Mouse (Mus musculus): ENCODE measurements at regions not wholly inside any gene's neighbourhood (a gene's known extent, or its start where the extent isn't known, plus 50 kb on each side); places are given as distances from the start of the nearest gene placed in this dataset.
A peak's percentile ranks its signal among the peaks of the same experiment; 100 is the strongest.

DNA sequence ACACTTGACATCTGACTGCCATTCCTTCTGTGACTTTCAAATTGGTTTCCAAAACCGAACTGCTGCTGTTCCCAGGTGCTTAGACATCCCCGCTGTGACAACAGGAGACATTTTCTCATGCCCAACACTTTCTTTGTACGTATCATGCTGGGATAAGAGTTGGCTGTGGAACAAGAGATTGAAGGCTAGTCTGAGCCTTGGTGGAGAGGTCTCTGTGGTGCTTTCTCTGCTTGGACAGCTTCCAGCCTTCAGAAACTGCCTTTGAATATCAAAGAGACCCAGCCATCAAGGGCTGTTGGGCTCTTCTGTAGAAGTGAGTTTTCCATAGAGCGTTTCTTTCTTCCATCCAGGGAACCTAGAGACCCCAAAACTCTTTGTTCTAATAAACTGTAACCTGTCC is 144.8 kb upstream of the Tmtc1 start:
- H3K4me1 ChIP-seq (replicated peaks; ENCODE audit: control insufficient read depth, insufficient read depth, low read length): no peaks in the 10 kb centered on the region
- ATAC-seq (ENCODE audit: low FRiP score) (no peak), DNase-seq (ENCODE audit: low spot score) (no peak)
- no peak overlapping the region for H3K9ac ChIP-seq (ENCODE audit: low read depth, low read length)
- no peaks in the 10 kb centered on the region for H3K27me3 ChIP-seq (ENCODE audit: control insufficient read depth, insufficient read depth, low read length)
- H3K36me3 ChIP-seq (ENCODE audit: control insufficient read depth, insufficient read depth, low read length): no peaks in the 10 kb centered on the region
- H3K4me3 ChIP-seq (ENCODE audit: low read depth, low read length): no peak overlapping the region
- no peak overlapping the region for H3K4me2 ChIP-seq (replicated peaks; ENCODE audit: low read depth, low read length)
- WGBS: 78% methylated on average over 4 of the region's 4 CpGs
- no peak overlapping the region for H3K27ac ChIP-seq (ENCODE audit: low read depth, low read length)
- no peaks in the 10 kb centered on the region for H3K9me3 ChIP-seq (ENCODE audit: control insufficient read depth, low read length)

DNA sequence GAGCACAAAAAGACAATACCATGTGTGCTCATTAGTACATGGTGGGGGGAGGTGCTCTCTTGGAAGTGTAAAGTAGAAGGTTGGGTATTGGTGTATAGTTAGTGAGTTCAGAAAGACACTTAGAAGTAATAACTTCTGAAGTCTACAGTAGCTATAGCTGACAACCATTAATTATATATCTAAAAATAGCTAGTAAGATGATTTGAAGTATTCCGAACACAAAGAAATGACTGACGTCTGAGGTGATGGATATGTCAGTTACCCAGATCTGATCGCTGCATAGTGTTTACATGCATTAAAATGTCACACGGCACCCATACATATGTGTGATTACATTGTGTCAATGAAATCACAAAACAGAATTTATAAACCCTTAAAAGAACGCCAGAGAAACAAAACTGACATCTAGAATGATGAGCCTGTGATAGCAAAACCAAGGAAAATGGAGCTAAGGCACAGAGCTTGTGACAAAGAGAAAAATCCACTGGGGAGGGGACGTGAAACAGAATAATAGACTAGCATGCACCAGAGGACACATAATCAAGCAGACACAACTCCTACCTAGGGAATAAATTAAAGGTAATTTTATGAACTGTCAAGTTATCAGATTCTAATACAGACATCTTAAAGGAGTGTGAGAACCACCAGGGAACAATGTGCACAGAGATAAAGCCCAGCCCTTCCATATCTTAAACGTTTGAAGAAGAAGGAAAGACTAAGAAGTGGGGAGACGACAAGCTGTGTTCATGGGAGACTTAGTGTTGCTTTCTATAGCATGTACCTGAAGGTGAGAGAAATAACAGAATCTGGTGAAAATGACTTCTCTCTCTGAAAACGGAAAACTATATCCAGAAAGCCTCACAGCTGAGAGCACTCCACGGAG is 142.5 kb upstream of the Tmtc1 start:
- Histone ChIP-seq H3K9me3 (ENCODE audit: control insufficient read depth, low read length) (no peaks in the 10 kb centered on the region), H3K27ac (ENCODE audit: low read depth, low read length) (no peak overlapping the region), H3K4me3 (ENCODE audit: low read depth, low read length) (no peak overlapping the region), H3K36me3 (ENCODE audit: control insufficient read depth, insufficient read depth, low read length) (no peaks in the 10 kb centered on the region), H3K9ac (ENCODE audit: low read depth, low read length) (no peak overlapping the region), H3K4me1 (replicated peaks; ENCODE audit: control insufficient read depth, insufficient read depth, low read length) (no peaks in the 10 kb centered on the region), H3K27me3 (ENCODE audit: control insufficient read depth, insufficient read depth, low read length) (no peaks in the 10 kb centered on the region), H3K4me2 (replicated peaks; ENCODE audit: low read depth, low read length) (no peak overlapping the region)
- 82% methylated on average over 10 of the region's 10 CpGs for WGBS
- no peak for DNase-seq (ENCODE audit: low spot score)
- ATAC-seq (ENCODE audit: low FRiP score): no peak

DNA sequence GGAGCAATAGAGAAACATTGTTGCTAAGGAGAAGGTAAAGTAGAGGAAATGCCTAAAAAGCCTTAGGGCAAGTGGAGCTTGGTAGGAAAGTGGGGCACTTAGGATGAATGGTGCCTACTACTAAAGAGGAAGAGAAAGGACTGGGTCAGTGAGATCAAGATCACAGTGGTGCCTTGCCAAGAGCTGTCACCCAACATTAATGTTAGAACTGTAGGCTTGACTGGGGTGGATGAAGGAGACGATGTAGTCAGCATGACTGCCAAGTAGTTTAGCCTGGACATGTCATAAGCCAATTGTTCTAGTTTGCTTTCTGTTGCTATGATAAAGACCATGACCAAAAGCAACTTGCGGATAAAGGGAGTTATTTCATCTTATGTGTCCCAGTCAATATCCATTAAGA is 139.9 kb upstream of the Tmtc1 start:
- ATAC-seq (ENCODE audit: low FRiP score): no peak
- H3K9ac ChIP-seq (ENCODE audit: low read depth, low read length): no peak overlapping the region
- no peaks in the 10 kb centered on the region for H3K36me3 ChIP-seq (ENCODE audit: control insufficient read depth, insufficient read depth, low read length)
- no peaks in the 10 kb centered on the region for H3K27me3 ChIP-seq (ENCODE audit: control insufficient read depth, insufficient read depth, low read length)
- no peak overlapping the region for H3K4me2 ChIP-seq (replicated peaks; ENCODE audit: low read depth, low read length)
- DNase-seq (ENCODE audit: low spot score): no peak
- H3K9me3 ChIP-seq (ENCODE audit: control insufficient read depth, low read length): no peaks in the 10 kb centered on the region
- no peak overlapping the region for H3K4me3 ChIP-seq (ENCODE audit: low read depth, low read length)
- no peak overlapping the region for H3K27ac ChIP-seq (ENCODE audit: low read depth, low read length)
- WGBS: 90% methylated on average over 2 of the region's 2 CpGs
- H3K4me1 ChIP-seq (replicated peaks; ENCODE audit: control insufficient read depth, insufficient read depth, low read length): no peaks in the 10 kb centered on the region

DNA sequence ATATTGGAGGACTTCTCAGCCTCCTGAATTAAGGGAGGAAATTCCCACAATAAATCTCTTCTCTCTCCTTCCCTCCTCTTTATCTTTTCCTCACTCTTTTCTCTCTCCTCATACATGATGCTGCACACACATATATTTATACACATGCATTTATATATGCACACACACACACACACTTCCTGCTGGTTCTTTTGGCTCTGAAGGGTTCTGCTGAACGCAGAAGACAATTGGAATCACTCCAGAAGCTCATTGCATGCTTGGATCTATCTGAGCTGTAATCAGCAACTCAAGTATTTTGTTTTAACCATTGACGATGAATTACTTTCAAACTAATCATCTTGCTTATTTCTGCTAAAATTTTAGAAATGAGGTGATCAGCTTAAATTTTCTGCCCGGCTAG is 134.1 kb upstream of the Tmtc1 start:
- Histone ChIP-seq H3K27ac (ENCODE audit: low read depth, low read length) (no peak overlapping the region), H3K4me2 (replicated peaks; ENCODE audit: low read depth, low read length) (no peak overlapping the region), H3K27me3 (ENCODE audit: control insufficient read depth, insufficient read depth, low read length) (no peaks in the 10 kb centered on the region), H3K4me1 (replicated peaks; ENCODE audit: control insufficient read depth, insufficient read depth, low read length) (no peaks in the 10 kb centered on the region), H3K9ac (ENCODE audit: low read depth, low read length) (no peak overlapping the region), H3K9me3 (ENCODE audit: control insufficient read depth, low read length) (no peaks in the 10 kb centered on the region), H3K36me3 (ENCODE audit: control insufficient read depth, insufficient read depth, low read length) (no peaks in the 10 kb centered on the region), H3K4me3 (ENCODE audit: low read depth, low read length) (no peak overlapping the region)
- DNase-seq (ENCODE audit: low spot score) (no peak), ATAC-seq (ENCODE audit: low FRiP score) (no peak)
- WGBS: 89% methylated on average over 3 of the region's 3 CpGs

DNA sequence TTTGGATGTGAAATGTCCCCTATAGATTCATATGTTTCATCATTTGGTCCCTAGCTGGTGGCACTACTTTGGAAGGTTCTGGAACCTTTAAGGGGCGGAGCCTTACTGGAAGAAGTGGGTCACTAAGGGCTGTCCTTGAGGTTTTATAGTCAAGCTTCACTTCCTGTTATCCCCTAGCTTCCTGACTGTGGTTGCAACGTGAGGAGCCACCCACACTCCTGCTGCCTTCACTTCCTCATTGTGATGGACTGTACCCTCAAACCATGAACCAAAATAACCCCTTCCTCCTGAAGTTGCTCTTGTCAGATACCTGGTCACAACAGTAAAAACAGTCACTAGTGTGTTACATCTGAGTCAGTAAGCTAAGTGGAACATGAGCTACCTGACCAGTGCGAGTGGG is 133.5 kb upstream of the Tmtc1 start:
- Histone ChIP-seq H3K36me3 (ENCODE audit: control insufficient read depth, insufficient read depth, low read length) (no peaks in the 10 kb centered on the region), H3K27ac (ENCODE audit: low read depth, low read length) (no peak overlapping the region), H3K4me3 (ENCODE audit: low read depth, low read length) (no peak overlapping the region), H3K9ac (ENCODE audit: low read depth, low read length) (no peak overlapping the region), H3K4me1 (replicated peaks; ENCODE audit: control insufficient read depth, insufficient read depth, low read length) (no peaks in the 10 kb centered on the region), H3K4me2 (replicated peaks; ENCODE audit: low read depth, low read length) (no peak overlapping the region), H3K9me3 (ENCODE audit: control insufficient read depth, low read length) (no peaks in the 10 kb centered on the region), H3K27me3 (ENCODE audit: control insufficient read depth, insufficient read depth, low read length) (no peaks in the 10 kb centered on the region)
- no peak for ATAC-seq (ENCODE audit: low FRiP score)
- DNase-seq (ENCODE audit: low spot score): no peak
- WGBS: 84% methylated on average over 3 of the region's 3 CpGs

DNA sequence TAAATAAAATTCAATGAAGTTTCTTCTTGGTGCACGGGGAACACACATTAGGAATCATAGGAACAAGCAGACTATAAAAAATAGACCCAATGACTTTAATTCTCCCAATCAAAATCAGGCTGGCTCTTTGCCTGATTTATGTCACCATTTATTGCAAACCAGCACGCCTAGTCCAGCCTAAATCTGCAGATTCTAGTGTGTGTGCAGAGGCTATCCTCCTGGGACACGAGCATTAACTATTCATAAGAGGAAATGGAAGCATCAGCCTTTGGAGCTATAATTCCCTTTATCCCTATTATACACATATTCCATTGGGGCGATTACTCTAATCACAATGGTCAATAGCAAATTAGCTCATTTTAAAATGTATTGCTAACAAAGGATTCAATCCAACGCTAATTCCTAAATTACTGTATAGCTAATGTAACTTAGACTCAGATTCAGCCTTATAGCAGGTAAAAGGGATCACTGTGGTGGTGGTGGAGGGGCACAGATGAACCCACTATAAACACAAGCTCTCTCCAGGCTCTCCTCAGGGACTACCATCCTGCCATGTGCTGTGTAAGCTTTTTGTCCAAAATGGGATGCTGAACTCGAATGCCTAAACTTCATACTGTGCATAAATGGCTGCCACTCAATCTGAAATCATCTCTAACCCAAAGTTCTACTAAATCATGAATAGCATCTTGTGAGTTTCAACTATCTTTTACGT is 130.7 kb upstream of the Tmtc1 start:
- Histone ChIP-seq H3K9ac (ENCODE audit: low read depth, low read length) (no peak overlapping the region), H3K4me1 (replicated peaks; ENCODE audit: control insufficient read depth, insufficient read depth, low read length) (no peaks in the 10 kb centered on the region), H3K27me3 (ENCODE audit: control insufficient read depth, insufficient read depth, low read length) (no peaks in the 10 kb centered on the region), H3K4me2 (replicated peaks; ENCODE audit: low read depth, low read length) (no peak overlapping the region), H3K4me3 (ENCODE audit: low read depth, low read length) (no peak overlapping the region), H3K36me3 (ENCODE audit: control insufficient read depth, insufficient read depth, low read length) (no peaks in the 10 kb centered on the region), H3K27ac (ENCODE audit: low read depth, low read length) (no peak overlapping the region), H3K9me3 (ENCODE audit: control insufficient read depth, low read length) (no peaks in the 10 kb centered on the region)
- DNase-seq (ENCODE audit: low spot score) (no peak), ATAC-seq (ENCODE audit: low FRiP score) (no peak)
- 87% methylated on average over 7 of the region's 7 CpGs for WGBS

DNA sequence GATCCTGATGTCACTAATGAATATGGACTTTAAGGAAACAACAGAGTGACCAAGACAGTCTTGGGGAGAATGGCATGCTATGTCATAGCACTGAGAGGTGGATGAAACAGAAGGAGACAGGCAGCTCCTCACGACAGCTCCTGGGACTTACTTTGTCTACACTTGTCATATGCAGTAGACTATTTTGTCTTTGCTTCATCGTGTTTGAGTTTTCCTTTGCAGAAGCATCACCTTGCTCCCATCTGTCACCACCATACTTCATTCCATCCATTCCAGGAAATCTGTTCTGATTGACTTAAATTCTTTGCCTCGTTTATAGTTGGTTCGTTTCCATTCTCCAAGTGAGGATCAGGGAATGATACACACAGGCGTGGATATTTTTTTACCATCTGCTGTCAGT is 128.0 kb upstream of the Tmtc1 start:
- 83% methylated on average over 5 of the region's 5 CpGs for whole genome bisulfite sequencing
- no peaks in the 10 kb centered on the region for H3K36me3 ChIP-seq (ENCODE audit: control insufficient read depth, insufficient read depth, low read length)
- H3K27me3 ChIP-seq (ENCODE audit: control insufficient read depth, insufficient read depth, low read length): no peaks in the 10 kb centered on the region
- no peaks in the 10 kb centered on the region for H3K4me1 ChIP-seq (replicated peaks; ENCODE audit: control insufficient read depth, insufficient read depth, low read length)
- H3K9ac ChIP-seq (ENCODE audit: low read depth, low read length): no peak overlapping the region
- ATAC-seq (ENCODE audit: low FRiP score): no peak
- no peak for DNase-seq (ENCODE audit: low spot score)
- H3K4me3 ChIP-seq (ENCODE audit: low read depth, low read length): no peak overlapping the region
- no peak overlapping the region for H3K27ac ChIP-seq (ENCODE audit: low read depth, low read length)
- H3K4me2 ChIP-seq (replicated peaks; ENCODE audit: low read depth, low read length): no peak overlapping the region
- no peaks in the 10 kb centered on the region for H3K9me3 ChIP-seq (ENCODE audit: control insufficient read depth, low read length)

DNA sequence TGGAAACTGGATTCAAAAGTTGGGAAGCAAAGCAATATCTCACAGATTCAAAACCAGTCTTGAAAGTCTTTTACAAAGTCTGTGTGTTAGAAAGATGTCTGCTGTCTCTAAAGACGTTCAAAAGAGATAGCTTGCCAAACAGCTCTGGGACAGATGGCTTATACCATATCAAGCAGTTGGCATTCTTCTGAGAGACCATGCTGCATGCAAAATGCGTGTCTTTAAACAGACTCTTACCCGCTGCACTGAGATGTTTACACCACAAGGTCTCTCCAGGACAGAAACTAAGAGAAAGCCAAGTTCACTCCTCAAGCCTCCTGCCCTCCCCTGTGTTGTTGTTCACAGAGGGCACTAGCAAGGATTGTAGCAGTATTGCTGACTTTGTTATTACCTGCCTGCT is 127.5 kb upstream of the Tmtc1 start:
- H3K27me3 ChIP-seq (ENCODE audit: control insufficient read depth, insufficient read depth, low read length): no peaks in the 10 kb centered on the region
- H3K4me3 ChIP-seq (ENCODE audit: low read depth, low read length): no peak overlapping the region
- no peak for DNase-seq (ENCODE audit: low spot score)
- no peaks in the 10 kb centered on the region for H3K4me1 ChIP-seq (replicated peaks; ENCODE audit: control insufficient read depth, insufficient read depth, low read length)
- no peak overlapping the region for H3K4me2 ChIP-seq (replicated peaks; ENCODE audit: low read depth, low read length)
- no peaks in the 10 kb centered on the region for H3K36me3 ChIP-seq (ENCODE audit: control insufficient read depth, insufficient read depth, low read length)
- H3K9me3 ChIP-seq (ENCODE audit: control insufficient read depth, low read length): no peaks in the 10 kb centered on the region
- no peak overlapping the region for H3K27ac ChIP-seq (ENCODE audit: low read depth, low read length)
- H3K9ac ChIP-seq (ENCODE audit: low read depth, low read length): no peak overlapping the region
- ATAC-seq (ENCODE audit: low FRiP score): no peak
- 85% methylated on average over 3 of the region's 3 CpGs for WGBS

DNA sequence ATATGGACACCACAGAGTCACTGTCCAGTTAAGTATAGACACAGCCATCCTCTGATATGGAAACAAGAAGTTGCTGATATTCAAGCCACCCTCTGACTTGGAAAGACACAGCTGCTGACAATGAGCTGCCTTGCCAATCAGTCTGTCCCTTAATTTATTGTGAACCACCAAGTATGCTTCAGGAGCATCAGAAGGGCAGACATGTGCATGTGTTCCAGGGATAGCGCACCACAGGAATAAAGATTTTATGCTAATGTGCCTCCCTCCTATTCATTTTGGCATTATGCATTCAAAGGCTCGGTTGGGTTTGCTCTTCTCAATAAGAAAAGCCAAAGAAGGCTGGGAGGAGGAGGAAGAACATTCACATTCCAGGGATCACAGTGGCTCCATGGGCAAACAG is 120.0 kb upstream of the Tmtc1 start:
- H3K27me3 ChIP-seq (ENCODE audit: control insufficient read depth, insufficient read depth, low read length): no peaks in the 10 kb centered on the region
- no peaks in the 10 kb centered on the region for H3K36me3 ChIP-seq (ENCODE audit: control insufficient read depth, insufficient read depth, low read length)
- H3K27ac ChIP-seq (ENCODE audit: low read depth, low read length): no peak overlapping the region
- no peak overlapping the region for H3K9ac ChIP-seq (ENCODE audit: low read depth, low read length)
- ATAC-seq (ENCODE audit: low FRiP score): peak; percentile 68
- DNase-seq (ENCODE audit: low spot score): peak; percentile 9
- H3K9me3 ChIP-seq (ENCODE audit: control insufficient read depth, low read length): no peaks in the 10 kb centered on the region
- WGBS: 30% methylated on average over 2 of the region's 2 CpGs
- no peak overlapping the region for H3K4me3 ChIP-seq (ENCODE audit: low read depth, low read length)
- no peaks in the 10 kb centered on the region for H3K4me1 ChIP-seq (replicated peaks; ENCODE audit: control insufficient read depth, insufficient read depth, low read length)
- no peak overlapping the region for H3K4me2 ChIP-seq (replicated peaks; ENCODE audit: low read depth, low read length)

All from hindbrain, embryonic 11.5 days (tissue).